Mouse (Mus musculus) thymus, adult 2 months (tissue): ENCODE results near the gene Pold1. TPM values are rescaled to one million over a fixed set of nuclear protein-coding genes. Genes with fewer than 3 reads are reported as not detected.

Source experiments
- DNase-seq: peaks from one replicate; pipeline ENCODE4 v3.0.0; 2021
- H3K27ac ChIP-seq: fragments of 200-500 bp; 2 replicates; pipeline ENCODE4 v1.5.1; 2012; ENCODE audit warnings: low read length, control low read depth; ENCODE audit not compliant: control insufficient read depth, insufficient read depth
- H3K27me3 ChIP-seq: fragments of 200-500 bp; 2 replicates; pipeline ENCODE4 v1.6.1; 2012; ENCODE audit warnings: mild to moderate bottlenecking, low read length, moderate library complexity, mixed read lengths; ENCODE audit not compliant: control insufficient read depth, insufficient read depth
- H3K36me3 ChIP-seq: fragments of 200-500 bp; 2 replicates; pipeline ENCODE4 v1.6.1; 2012; ENCODE audit warnings: mild to moderate bottlenecking, low read length, moderate library complexity; ENCODE audit not compliant: control insufficient read depth, insufficient read depth
- H3K4me1 ChIP-seq: fragments of 200-500 bp; replicated peaks from 2 replicates; pipeline ENCODE4 v1.6.1; 2012; ENCODE audit warnings: low read length; ENCODE audit not compliant: control insufficient read depth, insufficient read depth
- H3K4me3 ChIP-seq: fragments of 200-500 bp; 2 replicates; pipeline ENCODE4 v1.5.1; 2012; ENCODE audit warnings: mild to moderate bottlenecking, low read length, control low read depth, moderate library complexity; ENCODE audit not compliant: control insufficient read depth, insufficient read depth
- CTCF ChIP-seq: fragments of 200-500 bp; IDR thresholded peaks from 2 replicates; pipeline ENCODE4 v1.5.1; 2012; ENCODE audit warnings: mild to moderate bottlenecking, control low read depth, low read length, moderate library complexity, borderline replicate concordance; ENCODE audit not compliant: control insufficient read depth, poor library complexity, insufficient read depth; ENCODE audit errors: extremely low read depth
- POLR2A ChIP-seq: fragments of 200-500 bp; IDR thresholded peaks from 2 replicates; pipeline ENCODE4 v1.6.1; 2012; ENCODE audit warnings: mild to moderate bottlenecking, low read length, control low read depth, moderate library complexity; ENCODE audit not compliant: control insufficient read depth, poor library complexity, insufficient read depth; ENCODE audit errors: extremely low read depth
- WGBS: fragments of 180-500 bp; shearing (Covaris S2); methylation state at CpG from one replicate; pipeline ENCODE4 v1.1.7; 2018; 5-methylcytosine and 5-hydroxymethylcytosine counted together
- polyA plus RNA-seq: library from polyadenylated mRNA; depleted of rRNA; stranded (reverse); fragments of >200 nt; gene quantifications from 2 replicates; pipeline ENCODE4 v1.2.3, GENCODE M21; 2012

Gene Pold1
- polyA plus RNA-seq, 1 experiment: 208 TPM

- H3K36me3 ChIP-seq: no peaks in the 10 kb centered on the region
- H3K4me3 ChIP-seq: no peak overlapping the region
- TF ChIP-seq POLR2A: no peak
- TF ChIP-seq CTCF: no peak
- no peak for DNase-seq
- H3K27ac ChIP-seq: no peak overlapping the region
- H3K4me1 ChIP-seq: peaks cover 7% of the 10 kb centered on the region
- WGBS: 76% methylated on average over 4 of the region's 4 CpGs
- H3K27me3 ChIP-seq: peaks cover 11% of the 10 kb centered on the region
These were observed 35.7 kb upstream of the Pold1 start for GRCm38 (mm10) chr7:44584265-44584804.

GRCm38 (mm10) chr7:44583146-44583545 is 34.5 kb upstream of the Pold1 start:
- DNase-seq: no peak
- Histone ChIP-seq H3K4me1 (peaks cover 3% of the 10 kb centered on the region), H3K27me3 (peaks cover 7% of the 10 kb centered on the region), H3K36me3 (no peaks in the 10 kb centered on the region), H3K27ac (no peak overlapping the region), H3K4me3 (no peak overlapping the region)
- 96% methylated on average over 1 of the region's 1 CpGs for whole genome bisulfite sequencing
- TF ChIP-seq CTCF (no peak), POLR2A (no peak)

GRCm38 (mm10) chr7:44582709-44583108 is 34.1 kb upstream of the Pold1 start:
- peaks cover 3% of the 10 kb centered on the region for H3K4me1 ChIP-seq
- TF ChIP-seq POLR2A (no peak), CTCF (no peak)
- no peak overlapping the region for H3K4me3 ChIP-seq
- DNase-seq: no peak
- no peaks in the 10 kb centered on the region for H3K36me3 ChIP-seq
- H3K27ac ChIP-seq: no peak overlapping the region
- H3K27me3 ChIP-seq: peaks cover 7% of the 10 kb centered on the region
- 90% methylated on average over 5 of the region's 5 CpGs for WGBS

GRCm38 (mm10) chr7:44581637-44582036 is 33.0 kb upstream of the Pold1 start:
- TF ChIP-seq POLR2A: no peak
- TF ChIP-seq CTCF: no peak
- no peak for DNase-seq
- no peak overlapping the region for H3K4me3 ChIP-seq
- no peaks in the 10 kb centered on the region for H3K27me3 ChIP-seq
- H3K4me1 ChIP-seq: no peaks in the 10 kb centered on the region
- no peaks in the 10 kb centered on the region for H3K36me3 ChIP-seq
- no peak overlapping the region for H3K27ac ChIP-seq
- 93% methylated on average over 6 of the region's 6 CpGs for WGBS

- TF ChIP-seq POLR2A (no peak), CTCF (no peak)
These were observed 27.7 kb upstream of the Pold1 start for GRCm38 (mm10) chr7:44576333-44576844.

GRCm38 (mm10) chr7:44572956-44573484 is 24.4 kb upstream of the Pold1 start:
- H3K4me1 ChIP-seq: no peaks in the 10 kb centered on the region
- 55% methylated on average over 5 of the region's 5 CpGs for WGBS
- H3K27ac ChIP-seq: no peak overlapping the region
- no peaks in the 10 kb centered on the region for H3K27me3 ChIP-seq
- TF ChIP-seq CTCF: no peak
- no peak for TF ChIP-seq POLR2A
- no peak for DNase-seq
- no peak overlapping the region for H3K4me3 ChIP-seq
- no peaks in the 10 kb centered on the region for H3K36me3 ChIP-seq

More at GRCm38 (mm10) chr7:44576333-44576844, 27.7 kb upstream of the Pold1 start:
- 86% methylated on average over 5 of the region's 5 CpGs for WGBS
- Histone ChIP-seq H3K4me3 (no peak overlapping the region), H3K27ac (no peak overlapping the region), H3K36me3 (no peaks in the 10 kb centered on the region), H3K27me3 (no peaks in the 10 kb centered on the region), H3K4me1 (no peaks in the 10 kb centered on the region)
- DNase-seq: no peak

- DNase-seq: no peak
- H3K4me3 ChIP-seq: no peak within 1 kb of the TSS
- no peak within 1 kb of the TSS for H3K27ac ChIP-seq
- no peak for TF ChIP-seq POLR2A
- TF ChIP-seq CTCF: no peak
- no peaks in the 10 kb centered on the region for H3K36me3 ChIP-seq
- WGBS: 3% methylated on average over 7 of the region's 7 CpGs
- H3K27me3 ChIP-seq: no peaks in the 10 kb centered on the region
- no peaks in the 10 kb centered on the region for H3K4me1 ChIP-seq
These were observed 23.6 kb upstream of the Pold1 start, which contains the start of gene Napsa for GRCm38 (mm10) chr7:44572213-44572701. Napsa (plus strand) TSS chr7:44572380.

GRCm38 (mm10) chr7:44571811-44572210 is 23.2 kb upstream of the Pold1 start:
- DNase-seq: no peak
- Histone ChIP-seq H3K27ac (no peak overlapping the region), H3K36me3 (no peaks in the 10 kb centered on the region), H3K4me3 (no peak overlapping the region), H3K27me3 (no peaks in the 10 kb centered on the region), H3K4me1 (no peaks in the 10 kb centered on the region)
- whole genome bisulfite sequencing: 72% methylated on average over 4 of the region's 4 CpGs
- TF ChIP-seq POLR2A (no peak), CTCF (no peak)
